Mouse (Mus musculus) liver (tissue): ENCODE measurements around the gene Prl7b1.

Experiments used
- DNase-seq: peaks from one replicate; pipeline ENCODE4 v3.0.0-alpha.2; 2020; ENCODE audit warnings: mixed read lengths

The Prl7b1 gene

GRCm38 (mm10) chr13:27610482-27610881, at the start of gene Prl7b1:
Gene Prl7b1 (minus strand): TSS chr13:27610582.
- DNase-seq, result no peak

GRCm38 (mm10) chr13:27642393-27642792, 32.0 kb upstream of the Prl7b1 start, which contains the start of gene Prl7a1:
Gene Prl7a1 (minus strand): TSS chr13:27642493.
- DNase-seq, result no peak

GRCm38 (mm10) chr13:27582071-27582470, 28.3 kb downstream of the Prl7b1 start, which contains the start of gene Prl8a1:
Gene Prl8a1 (minus strand): TSS chr13:27582171.
- DNase-seq, result no peak

GRCm38 (mm10) chr13:27564506-27564905, 45.9 kb downstream of the Prl7b1 start, which contains the start of gene Prl8a9:
Gene Prl8a9 (minus strand): TSS chr13:27564606.
- DNase-seq, result no peak

DNA sequence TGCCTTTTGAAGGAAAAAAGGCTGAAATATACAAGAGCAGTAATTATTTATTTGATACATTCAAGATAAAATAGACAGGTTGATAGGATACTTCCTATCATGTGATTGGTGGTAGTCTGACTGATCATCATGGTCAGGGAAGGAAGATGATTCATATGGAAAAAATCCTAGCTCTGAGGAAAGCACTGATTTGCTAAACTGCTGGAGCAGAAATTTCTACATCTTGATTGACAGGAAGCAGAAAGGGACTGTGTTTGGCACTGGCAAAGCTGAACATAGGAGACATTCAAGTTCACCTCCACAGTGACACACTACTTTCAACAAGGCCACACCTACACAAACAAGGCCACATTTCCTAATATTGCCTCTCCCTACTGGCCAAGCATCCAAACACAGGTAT, 57.0 kb downstream of the Prl7b1 start:
- DNase-seq, result no peak
